Mouse (Mus musculus): ENCODE measurements around the gene Prim2. TPM values are rescaled to one million over a fixed set of nuclear protein-coding genes. Genes with fewer than 3 reads are reported as not detected.
"Not testable (repeated sequence)": the region's sequence is repeated elsewhere in the genome, so short reads cannot be mapped to it uniquely, and the experiment has no call there.

The Prim2 gene
- polyA plus RNA-seq, 1 experiment from 2014 or later = 32.2 TPM

DNA sequence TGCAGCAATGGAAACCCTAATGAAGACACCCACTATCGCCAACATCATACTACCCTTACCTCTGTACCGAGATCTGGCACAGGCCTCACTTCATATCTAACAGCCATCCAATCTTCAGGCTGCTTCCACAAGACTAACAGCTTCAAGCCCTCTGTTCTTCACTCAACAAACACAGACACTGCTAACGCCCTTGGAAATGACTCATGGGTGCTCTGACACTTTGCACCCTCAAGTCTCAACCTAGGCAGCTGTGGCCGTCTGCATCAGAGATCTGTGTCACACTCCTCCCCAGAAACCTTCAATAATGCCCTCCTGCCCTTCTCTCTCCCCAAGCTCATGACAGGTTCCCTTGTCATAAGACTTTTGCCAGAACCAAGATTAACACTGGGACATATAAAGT is 20.6 kb downstream of the Prim2 start:
- Histone ChIP-seq H3K4me3 (no peak overlapping the region), H3K27ac (no peak overlapping the region), H3K4me2 (replicated peaks) (no peak overlapping the region), H3K9me3 (no peaks in the 10 kb centered on the region), H3K36me3 (peaks cover 22% of the 10 kb centered on the region), H3K9ac (no peak overlapping the region), H3K4me1 (no peaks in the 10 kb centered on the region), H3K27me3 (replicated peaks) (no peaks in the 10 kb centered on the region)
- no peak for ATAC-seq (ENCODE audit: low FRiP score, low read depth)
- WGBS = 88% methylated on average over 4 of the region's 4 CpGs

DNA sequence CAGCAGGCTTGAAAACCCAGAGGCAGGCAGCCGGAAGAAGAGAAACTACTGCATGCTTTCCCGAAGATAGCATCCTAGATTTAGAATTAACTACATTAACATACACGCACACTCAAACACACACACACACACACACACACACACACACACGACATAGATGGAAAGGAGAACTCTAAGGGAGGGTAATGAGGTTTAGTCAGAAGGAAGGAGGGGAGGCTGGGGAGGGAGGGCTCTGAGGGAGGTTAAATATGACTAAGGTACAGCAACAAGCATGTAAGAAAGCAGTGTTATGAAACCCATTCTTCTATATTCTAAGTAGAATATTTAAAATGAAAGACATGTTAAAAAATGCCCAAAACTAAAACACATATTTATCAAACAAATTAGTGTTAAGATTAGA is 21.9 kb downstream of the Prim2 start:
- peaks cover 22% of the 10 kb centered on the region for H3K36me3 ChIP-seq
- no peak for ATAC-seq (ENCODE audit: low FRiP score, low read depth)

DNA sequence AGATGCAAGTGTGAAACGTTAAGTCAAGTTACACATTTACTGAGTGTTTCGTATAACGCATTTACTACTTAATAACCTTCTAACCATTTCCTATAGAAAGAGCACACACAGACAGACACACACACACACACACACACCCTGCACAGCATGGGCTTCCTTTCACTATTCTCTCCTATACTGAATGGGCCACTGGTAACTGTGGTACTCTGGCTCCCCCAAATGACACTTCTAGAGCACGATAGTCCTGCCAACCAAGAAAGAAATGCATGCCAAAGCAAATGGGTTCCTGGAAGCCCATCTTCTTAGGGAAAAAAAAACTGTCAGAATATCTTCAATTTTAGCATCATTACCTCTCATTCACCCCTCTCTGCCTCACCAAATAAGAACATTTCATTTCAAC is 22.4 kb downstream of the Prim2 start:
- H3K27me3 ChIP-seq (replicated peaks) = no peaks in the 10 kb centered on the region
- H3K4me1 ChIP-seq = no peaks in the 10 kb centered on the region
- 54% methylated on average over 4 of the region's 4 CpGs for WGBS
- H3K9me3 ChIP-seq = no peaks in the 10 kb centered on the region
- H3K4me3 ChIP-seq = no peak overlapping the region
- ATAC-seq (ENCODE audit: low FRiP score, low read depth) = peak; percentile 65; the same call in 1 of the 2 replicates
- no peak overlapping the region for H3K9ac ChIP-seq
- no peak overlapping the region for H3K4me2 ChIP-seq (replicated peaks)
- H3K36me3 ChIP-seq = peaks cover 25% of the 10 kb centered on the region
- H3K27ac ChIP-seq = no peak overlapping the region

More for the DNA sequence above, 21.9 kb downstream of the Prim2 start:
- Histone ChIP-seq H3K9ac (no peak overlapping the region), H3K27ac (no peak overlapping the region), H3K27me3 (replicated peaks) (no peaks in the 10 kb centered on the region), H3K9me3 (no peaks in the 10 kb centered on the region), H3K4me3 (no peak overlapping the region), H3K4me1 (no peaks in the 10 kb centered on the region), H3K4me2 (replicated peaks) (no peak overlapping the region)
- 84% methylated on average over 4 of the region's 4 CpGs for WGBS

DNA sequence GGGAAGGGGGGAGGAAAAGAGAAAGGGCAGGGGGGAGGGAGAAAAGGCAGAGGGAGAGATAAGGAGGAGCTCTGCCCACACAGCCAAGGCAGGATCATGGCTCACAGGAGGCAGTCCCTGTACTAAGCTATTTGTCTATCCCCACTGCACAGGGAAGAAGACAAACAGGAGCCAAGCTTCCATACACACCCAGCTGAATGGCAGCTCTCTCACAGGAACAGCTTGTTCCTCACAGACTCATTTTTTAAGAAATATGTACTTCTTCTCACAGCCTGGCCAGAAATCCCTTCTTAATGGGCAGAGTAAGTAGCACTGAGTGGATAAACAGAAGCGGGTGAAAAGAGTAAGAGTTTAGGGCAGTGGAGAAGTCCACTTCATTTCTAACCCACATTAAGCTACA is 23.9 kb downstream of the Prim2 start:
- no peak for ATAC-seq (ENCODE audit: low FRiP score, low read depth)
- Histone ChIP-seq H3K4me3 (no peak overlapping the region), H3K9me3 (no peaks in the 10 kb centered on the region), H3K9ac (no peak overlapping the region), H3K4me1 (no peaks in the 10 kb centered on the region), H3K27me3 (replicated peaks) (no peaks in the 10 kb centered on the region), H3K36me3 (peaks cover 18% of the 10 kb centered on the region), H3K4me2 (replicated peaks) (no peak overlapping the region), H3K27ac (no peak overlapping the region)
- 85% methylated on average over 1 of the region's 1 CpGs for WGBS

DNA sequence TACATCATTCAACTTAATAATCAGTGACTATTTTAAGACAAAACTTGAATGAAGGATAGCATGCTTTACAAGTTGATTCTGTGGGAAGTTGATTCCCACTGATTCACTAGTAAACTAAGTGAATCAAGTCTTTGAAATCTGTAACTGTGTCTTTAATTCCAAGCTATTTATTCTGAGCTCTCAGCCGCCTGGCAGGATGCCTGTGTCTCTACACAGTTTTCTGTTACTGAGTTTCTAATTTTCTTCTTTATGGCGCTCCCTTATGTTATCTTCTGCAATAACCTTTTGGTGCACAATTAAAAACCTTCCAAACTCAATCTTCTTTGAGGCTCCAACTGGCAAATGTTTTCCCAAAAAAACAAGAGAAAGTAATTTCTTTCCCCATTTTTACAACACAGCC is 28.5 kb downstream of the Prim2 start:
- Histone ChIP-seq H3K27ac (no peak overlapping the region), H3K4me3 (no peak overlapping the region), H3K9me3 (0 out of 2 replicates have a peak, but pooled peaks cover 4% of the 10 kb centered on the region), H3K4me1 (no peaks in the 10 kb centered on the region), H3K36me3 (peaks cover 25% of the 10 kb centered on the region), H3K4me2 (replicated peaks) (no peak overlapping the region), H3K27me3 (replicated peaks) (no peaks in the 10 kb centered on the region), H3K9ac (no peak overlapping the region)
- ATAC-seq (ENCODE audit: low FRiP score, low read depth) = no peak
- 92% methylated on average over 2 of the region's 2 CpGs for WGBS

DNA sequence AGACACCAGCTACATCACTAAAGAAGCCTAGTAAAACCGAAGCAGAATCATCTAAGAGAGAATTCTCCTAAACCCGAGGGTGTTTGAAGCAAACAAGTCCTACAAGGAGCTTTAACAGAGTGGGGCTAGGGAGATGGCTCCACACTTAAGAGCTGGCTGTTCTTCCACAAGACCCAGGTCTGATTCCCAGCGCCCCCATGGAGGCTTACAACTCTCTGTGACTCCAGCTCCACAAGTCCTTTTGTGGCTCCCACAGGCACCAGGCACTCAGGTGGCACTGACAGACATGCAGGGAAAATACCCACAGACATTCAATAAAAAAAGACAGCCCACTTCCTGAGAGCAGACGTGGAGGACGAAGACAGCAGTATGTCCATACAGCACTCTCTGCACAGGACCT is 29.5 kb downstream of the Prim2 start:
- ATAC-seq (ENCODE audit: low FRiP score, low read depth) = no peak

DNA sequence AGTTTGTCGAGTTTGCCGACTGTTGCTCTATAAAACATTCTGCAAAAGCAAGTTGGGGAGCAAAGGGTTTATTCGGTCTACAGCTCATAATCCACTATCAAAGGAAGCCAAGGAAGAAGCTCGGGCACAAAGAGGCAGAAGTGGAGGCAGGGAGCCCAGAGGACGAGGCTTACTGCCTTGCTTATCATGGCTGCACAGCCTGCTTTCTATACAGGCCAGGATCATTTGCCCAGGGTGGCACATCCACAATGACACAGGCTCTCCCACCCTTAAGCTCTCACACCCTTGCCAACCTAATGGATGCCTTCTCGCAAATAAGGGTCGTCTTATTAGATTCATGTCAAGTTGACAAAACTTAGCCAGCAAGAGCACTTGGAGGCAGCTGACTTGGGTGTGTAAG is 30.4 kb downstream of the Prim2 start:
- Histone ChIP-seq H3K9me3 (0 out of 2 replicates have a peak, but pooled peaks cover 4% of the 10 kb centered on the region), H3K36me3 (peaks cover 18% of the 10 kb centered on the region), H3K4me3 (no peak overlapping the region), H3K4me1 (no peaks in the 10 kb centered on the region), H3K27ac (no peak overlapping the region), H3K27me3 (replicated peaks) (no peaks in the 10 kb centered on the region), H3K9ac (no peak overlapping the region), H3K4me2 (replicated peaks) (no peak overlapping the region)
- 94% methylated on average over 7 of the region's 7 CpGs for WGBS
- no peak for ATAC-seq (ENCODE audit: low FRiP score, low read depth)

More for the DNA sequence above, 29.5 kb downstream of the Prim2 start:
- no peak overlapping the region for H3K4me2 ChIP-seq (replicated peaks)
- H3K9ac ChIP-seq = no peak overlapping the region
- peaks cover 21% of the 10 kb centered on the region for H3K36me3 ChIP-seq
- no peaks in the 10 kb centered on the region for H3K27me3 ChIP-seq (replicated peaks)
- WGBS = 92% methylated on average over 5 of the region's 5 CpGs
- H3K4me1 ChIP-seq = no peaks in the 10 kb centered on the region
- H3K27ac ChIP-seq = no peak overlapping the region
- H3K9me3 ChIP-seq = 0 out of 2 replicates have a peak, but pooled peaks cover 4% of the 10 kb centered on the region
- no peak overlapping the region for H3K4me3 ChIP-seq

DNA sequence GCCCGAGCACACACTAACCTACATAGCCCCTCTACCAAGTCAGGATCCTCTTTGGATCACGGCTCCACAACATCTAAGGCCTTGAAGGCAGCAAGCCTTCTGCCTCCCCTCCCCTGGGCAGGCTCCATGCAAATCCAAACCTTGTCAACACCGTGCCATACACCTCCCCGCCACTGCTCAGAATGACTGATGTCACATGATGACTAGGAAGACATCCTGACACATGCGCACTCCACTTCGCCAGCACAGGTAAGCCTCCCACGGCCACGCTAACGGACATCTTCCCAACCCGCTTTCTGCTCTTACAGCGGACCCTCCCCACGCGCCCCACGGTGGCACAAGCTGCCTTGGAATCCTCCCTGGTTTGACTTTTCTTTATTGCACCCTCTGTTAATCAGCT is 31.8 kb downstream of the Prim2 start:
- no peak for ATAC-seq (ENCODE audit: low FRiP score, low read depth)
- Histone ChIP-seq H3K9ac (no peak overlapping the region), H3K4me3 (no peak overlapping the region), H3K27me3 (replicated peaks) (no peaks in the 10 kb centered on the region), H3K27ac (no peak overlapping the region), H3K36me3 (peaks cover 30% of the 10 kb centered on the region), H3K4me2 (replicated peaks) (no peak overlapping the region), H3K9me3 (0 out of 2 replicates have a peak, but pooled peaks cover 4% of the 10 kb centered on the region), H3K4me1 (no peaks in the 10 kb centered on the region)
- WGBS = 96% methylated on average over 14 of the region's 14 CpGs

DNA sequence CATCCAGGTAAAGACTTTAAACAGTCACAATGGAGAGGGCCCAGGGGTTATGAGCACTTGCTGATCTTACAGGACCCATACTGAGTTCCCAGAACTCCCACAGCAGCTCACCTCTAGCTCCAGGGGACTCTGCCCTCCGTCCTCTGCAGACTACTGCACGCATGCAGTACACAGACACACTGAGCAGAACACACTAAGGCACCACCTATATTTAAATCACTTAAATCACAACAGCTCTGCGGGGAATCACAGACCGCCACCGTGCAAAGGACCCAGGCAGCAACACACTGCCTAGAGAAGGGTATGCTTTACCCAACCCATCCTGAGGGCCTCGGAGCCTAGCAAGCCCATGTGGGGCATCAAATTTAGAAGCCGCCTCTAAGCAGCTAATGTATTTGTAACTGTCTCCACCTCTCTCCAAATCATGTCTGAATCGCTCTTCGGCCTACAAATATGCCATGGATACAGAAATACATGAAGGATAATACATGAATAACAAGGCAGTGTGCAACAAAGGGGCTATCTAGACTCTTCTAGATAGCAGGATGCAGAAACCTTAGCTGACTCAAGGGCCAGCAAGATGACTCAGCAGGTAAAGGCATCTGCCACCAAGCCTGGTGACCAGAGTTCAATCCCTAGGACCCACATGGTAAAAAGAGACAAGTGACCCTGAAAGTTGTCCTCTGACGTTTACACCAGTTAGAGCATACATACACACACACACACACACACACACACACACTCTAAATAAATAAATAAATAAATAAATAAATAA is 33.0 kb downstream of the Prim2 start:
- Histone ChIP-seq H3K27ac (no peak overlapping the region), H3K9me3 (0 out of 2 replicates have a peak, but pooled peaks cover 4% of the 10 kb centered on the region), H3K4me2 (replicated peaks) (no peak overlapping the region), H3K27me3 (replicated peaks) (no peaks in the 10 kb centered on the region), H3K36me3 (peaks cover 26% of the 10 kb centered on the region), H3K4me3 (no peak overlapping the region), H3K4me1 (no peaks in the 10 kb centered on the region), H3K9ac (no peak overlapping the region)
- no peak for ATAC-seq (ENCODE audit: low FRiP score, low read depth)
- WGBS = 90% methylated on average over 10 of the region's 10 CpGs

DNA sequence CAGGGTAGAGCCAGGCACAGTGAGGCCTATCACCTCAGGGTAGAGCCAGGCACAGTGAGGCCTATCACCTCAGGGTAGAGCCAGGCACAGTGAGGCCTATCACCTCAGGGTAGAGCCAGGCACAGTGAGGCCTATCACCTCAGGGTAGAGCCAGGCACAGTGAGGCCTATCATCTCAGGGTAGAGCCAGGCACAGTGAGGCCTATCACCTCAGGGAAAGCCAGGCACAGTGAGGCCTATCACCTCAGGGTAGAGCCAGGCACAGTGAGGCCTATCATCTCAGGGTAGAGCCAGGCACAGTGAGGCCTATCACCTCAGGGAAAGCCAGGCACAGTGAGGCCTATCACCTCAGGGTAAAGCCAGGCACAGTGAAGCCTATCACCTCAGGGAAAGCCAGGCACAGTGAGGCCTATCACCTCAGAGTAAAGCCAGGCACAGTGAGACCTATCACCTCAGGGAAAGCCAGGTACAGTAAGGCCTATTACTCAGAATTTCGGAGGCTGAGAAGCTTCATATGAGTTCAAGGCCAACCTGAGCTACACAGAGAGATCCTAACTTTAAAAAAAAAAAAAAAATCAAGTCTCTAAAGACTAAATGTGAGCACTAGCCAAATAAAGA is 38.5 kb downstream of the Prim2 start:
- not testable (repeated sequence) for H3K27ac ChIP-seq; H3K4me3 ChIP-seq; H3K9me3 ChIP-seq; H3K9ac ChIP-seq; H3K4me1 ChIP-seq; H3K27me3 ChIP-seq (replicated peaks); H3K4me2 ChIP-seq (replicated peaks); ATAC-seq (ENCODE audit: low FRiP score, low read depth)
- peaks cover 26% of the 10 kb centered on the region for H3K36me3 ChIP-seq
- 86% methylated on average over 1 of the region's 1 CpGs for WGBS

DNA sequence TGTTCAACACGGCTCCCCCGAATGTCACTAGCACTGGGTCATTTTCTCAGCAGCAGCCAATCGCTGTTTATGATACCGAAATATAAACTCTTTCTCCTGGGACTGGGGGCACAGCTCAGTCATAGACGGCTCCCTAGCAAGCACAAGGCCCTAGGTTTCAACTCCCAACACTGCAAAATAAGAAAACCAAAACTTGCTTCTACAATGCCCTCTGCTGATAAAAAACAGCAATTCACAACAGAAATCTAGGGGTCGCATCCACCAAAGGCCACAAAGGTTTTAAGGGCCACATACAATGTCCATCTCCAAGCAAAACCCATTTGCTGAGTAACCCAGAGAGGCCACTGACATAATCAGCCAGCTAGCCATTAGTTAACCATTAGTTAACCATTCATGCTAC is 41.8 kb downstream of the Prim2 start:
- Histone ChIP-seq H3K4me3 (no peak overlapping the region), H3K9me3 (no peaks in the 10 kb centered on the region), H3K9ac (no peak overlapping the region), H3K36me3 (peaks cover 13% of the 10 kb centered on the region), H3K4me2 (replicated peaks) (no peak overlapping the region), H3K4me1 (no peaks in the 10 kb centered on the region), H3K27ac (no peak overlapping the region), H3K27me3 (replicated peaks) (no peaks in the 10 kb centered on the region)
- no peak for ATAC-seq (ENCODE audit: low FRiP score, low read depth)
- WGBS = 84% methylated on average over 6 of the region's 6 CpGs

DNA sequence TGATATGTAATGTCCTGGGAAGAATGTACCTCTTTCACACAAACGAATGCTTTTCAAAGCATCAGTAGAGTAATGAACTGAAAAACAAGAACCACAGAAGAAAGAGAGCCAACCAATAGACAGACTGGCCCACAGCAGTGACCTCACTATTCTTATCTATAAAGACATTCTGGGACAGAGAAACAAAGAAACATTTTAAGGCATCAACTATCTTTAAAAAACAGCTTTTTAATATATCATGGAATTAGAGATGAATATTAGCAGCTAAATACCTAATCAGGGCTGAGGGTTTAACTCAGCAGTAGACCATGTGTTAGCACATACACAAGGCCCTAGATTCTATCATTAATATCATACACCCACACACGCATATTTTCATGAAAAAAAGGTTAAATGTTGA is 42.5 kb downstream of the Prim2 start:
- peaks cover 12% of the 10 kb centered on the region for H3K36me3 ChIP-seq
- H3K9me3 ChIP-seq = no peaks in the 10 kb centered on the region
- no peak overlapping the region for H3K4me3 ChIP-seq
- no peak overlapping the region for H3K9ac ChIP-seq
- no peak overlapping the region for H3K27ac ChIP-seq
- H3K4me1 ChIP-seq = no peaks in the 10 kb centered on the region
- WGBS = 89% methylated on average over 2 of the region's 2 CpGs
- no peaks in the 10 kb centered on the region for H3K27me3 ChIP-seq (replicated peaks)
- H3K4me2 ChIP-seq (replicated peaks) = no peak overlapping the region
- no peak for ATAC-seq (ENCODE audit: low FRiP score, low read depth)

DNA sequence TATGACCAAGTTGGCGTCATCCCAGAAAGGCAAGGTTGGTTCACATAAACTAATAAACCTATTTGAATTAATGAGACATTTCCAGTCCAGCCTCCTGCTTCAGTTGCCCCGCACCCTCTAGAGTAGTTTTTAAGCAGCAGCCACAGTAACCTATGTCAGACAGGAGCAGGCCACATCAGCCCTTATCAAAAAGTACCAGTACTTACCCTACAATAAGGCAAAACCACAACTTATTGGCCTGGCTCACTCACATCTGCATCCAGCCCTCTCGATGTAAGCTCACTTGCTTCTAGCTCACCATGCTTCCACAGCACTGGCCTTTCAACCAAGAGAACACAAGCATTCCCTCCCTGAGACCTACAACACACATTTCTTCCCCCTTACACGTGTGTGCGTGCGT is 44.7 kb downstream of the Prim2 start:
- no peak for ATAC-seq (ENCODE audit: low FRiP score, low read depth)
- Histone ChIP-seq H3K9ac (no peak overlapping the region), H3K4me2 (replicated peaks) (no peak overlapping the region), H3K27me3 (replicated peaks) (no peaks in the 10 kb centered on the region), H3K27ac (no peak overlapping the region), H3K4me1 (no peaks in the 10 kb centered on the region), H3K36me3 (peaks cover 8% of the 10 kb centered on the region), H3K4me3 (no peak overlapping the region), H3K9me3 (no peaks in the 10 kb centered on the region)
- 95% methylated on average over 6 of the region's 6 CpGs for WGBS
